Mouse (Mus musculus): ENCODE measurements around the gene Fscn1.

GRCm38 (mm10) chr5:142927341-142927930 is 32.7 kb upstream of the Fscn1 start:
- TF ChIP-seq GATA1 (IDR thresholded peaks at IDR 0.05; ENCODE audit: borderline replicate concordance, low read length): no peak
- TF ChIP-seq FLI1 (IDR thresholded peaks at IDR 0.05; ENCODE audit: low read length): no peak

Measured in megakaryocyte, embryonic 14.5 days (primary cell).